Mouse (Mus musculus): ENCODE measurements around the gene Ccdc141.

- TF ChIP-seq CTCF (IDR thresholded peaks at IDR 0.05; ENCODE audit: low read depth) (no peak), EP300 (IDR thresholded peaks at IDR 0.05; ENCODE audit: low read depth) (no peak)
Observed at GRCm38 (mm10) chr2:77091749-77092148, 78.7 kb downstream of the Ccdc141 start.
